Mouse (Mus musculus): ENCODE results near the gene E2f4.

E2f4 gene

DNA sequence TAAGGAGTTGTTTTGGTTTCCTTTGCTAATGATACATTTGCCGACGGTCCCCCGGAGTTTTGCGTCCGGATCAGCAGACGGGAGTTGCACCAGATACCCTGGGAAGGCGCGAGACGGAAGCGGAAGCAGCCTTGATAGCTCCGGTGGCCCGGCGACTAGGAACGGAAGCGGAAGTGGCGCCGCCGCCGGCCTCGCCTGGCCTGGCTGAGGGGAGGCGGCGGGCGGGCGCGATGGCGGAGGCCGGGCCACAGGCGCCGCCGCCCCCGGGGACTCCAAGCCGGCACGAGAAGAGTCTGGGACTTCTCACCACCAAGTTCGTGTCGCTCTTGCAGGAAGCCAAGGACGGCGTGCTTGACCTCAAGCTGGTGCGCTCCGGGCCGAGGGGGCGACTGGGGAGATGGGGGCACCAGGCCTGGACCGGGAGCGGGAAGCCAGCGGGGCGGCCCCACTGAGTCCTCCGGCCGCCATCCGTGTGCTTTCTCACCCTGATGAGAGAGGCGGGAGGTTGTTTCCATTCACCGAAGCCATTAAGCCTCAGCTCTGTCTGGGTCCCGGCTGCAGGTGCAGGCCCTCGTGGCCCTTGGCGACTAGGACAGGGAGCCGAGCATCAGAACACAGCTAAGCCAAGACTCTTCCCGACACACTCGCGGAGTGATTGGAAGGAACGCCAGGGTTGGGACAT, at the start of gene E2f4:
E2f4 (plus strand) TSS at position 153 of the 682 bp plus-strand sequence.
- peak; percentile 61 for DNase-seq (ENCODE audit: extremely low spot score, low read depth, low spot score)

DNA sequence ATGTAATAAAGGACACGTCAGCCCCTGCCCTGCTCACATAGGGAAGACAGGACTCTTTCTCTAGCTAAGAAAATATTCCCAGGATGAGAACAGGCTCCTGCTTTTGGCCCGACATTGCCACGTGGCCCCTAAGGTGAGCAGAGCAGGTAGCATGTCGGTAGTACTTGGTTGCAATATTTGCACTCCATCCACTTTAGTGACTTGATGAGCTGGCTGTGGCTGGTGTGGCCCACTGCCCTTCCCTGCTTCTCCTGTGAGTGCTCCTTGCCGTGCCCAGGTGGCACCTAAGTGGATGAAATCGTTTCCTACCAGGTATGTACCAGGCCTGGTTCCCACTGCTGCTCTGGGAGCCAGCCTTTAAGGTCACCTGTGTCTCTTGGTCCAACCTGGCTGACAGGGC, 45.5 kb upstream of the E2f4 start:
- no peak for DNase-seq (ENCODE audit: extremely low spot score, low read depth, low spot score)

DNA sequence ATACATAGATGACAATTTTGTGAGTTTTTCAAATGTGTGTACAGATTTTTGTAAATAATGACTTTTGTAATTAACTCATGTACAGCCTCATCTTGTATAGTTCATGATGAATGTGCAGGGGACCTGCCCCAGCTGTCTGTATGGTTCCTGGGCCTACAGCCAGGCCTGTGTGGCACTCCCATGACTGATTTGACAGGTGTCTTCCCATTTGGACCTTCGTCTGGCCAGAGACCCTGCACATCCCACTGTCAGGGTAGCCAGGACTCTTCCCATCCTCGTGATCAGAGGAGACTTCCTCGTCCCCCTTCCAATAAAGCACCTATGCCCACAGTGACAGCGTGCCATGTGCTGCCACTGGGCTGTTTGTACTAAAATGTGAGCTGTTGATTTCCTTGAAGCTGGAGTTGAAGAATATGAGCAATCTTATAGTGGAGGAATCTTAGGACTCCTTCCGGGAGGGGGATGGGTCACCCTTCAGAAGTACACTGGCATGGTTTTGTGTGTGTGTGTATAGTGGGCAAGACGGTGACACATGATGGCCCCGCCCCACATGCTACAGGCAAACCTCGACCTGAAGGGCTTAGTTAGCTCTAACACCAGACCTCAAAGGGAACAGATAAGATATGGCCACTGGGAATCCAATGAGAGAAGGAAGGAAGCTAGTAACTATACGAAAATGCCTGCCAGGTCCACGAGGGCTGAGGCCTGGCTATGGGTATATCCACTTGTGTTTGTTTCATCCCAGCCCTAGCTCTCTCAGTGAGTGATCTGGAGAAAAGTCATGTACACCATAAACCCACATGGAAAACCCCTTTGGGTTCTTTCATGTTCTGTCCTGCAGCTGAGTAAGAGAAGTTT, 44.6 kb upstream of the E2f4 start:
- no peak for DNase-seq (ENCODE audit: extremely low spot score, low read depth, low spot score)

DNA sequence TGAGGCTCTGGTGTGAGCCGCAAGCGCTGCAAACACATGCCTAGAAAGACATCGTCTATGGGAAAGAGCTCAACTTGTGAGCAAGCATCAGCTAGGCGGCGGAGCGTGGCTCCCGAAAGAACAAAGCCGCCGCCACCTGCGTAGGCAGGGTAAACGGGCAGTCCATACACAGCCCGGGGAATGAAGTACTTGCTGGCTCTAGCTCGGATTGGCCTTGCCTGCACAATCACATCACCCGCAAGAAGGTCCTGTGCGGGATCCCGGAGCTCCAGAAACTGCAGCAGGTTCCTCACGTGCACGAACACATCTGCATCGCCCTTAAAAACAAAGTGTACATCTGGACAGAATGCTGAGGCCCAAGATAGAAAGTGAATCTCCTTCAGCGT, 43.7 kb upstream of the E2f4 start:
- DNase-seq (ENCODE audit: extremely low spot score, low read depth, low spot score) = no peak

DNA sequence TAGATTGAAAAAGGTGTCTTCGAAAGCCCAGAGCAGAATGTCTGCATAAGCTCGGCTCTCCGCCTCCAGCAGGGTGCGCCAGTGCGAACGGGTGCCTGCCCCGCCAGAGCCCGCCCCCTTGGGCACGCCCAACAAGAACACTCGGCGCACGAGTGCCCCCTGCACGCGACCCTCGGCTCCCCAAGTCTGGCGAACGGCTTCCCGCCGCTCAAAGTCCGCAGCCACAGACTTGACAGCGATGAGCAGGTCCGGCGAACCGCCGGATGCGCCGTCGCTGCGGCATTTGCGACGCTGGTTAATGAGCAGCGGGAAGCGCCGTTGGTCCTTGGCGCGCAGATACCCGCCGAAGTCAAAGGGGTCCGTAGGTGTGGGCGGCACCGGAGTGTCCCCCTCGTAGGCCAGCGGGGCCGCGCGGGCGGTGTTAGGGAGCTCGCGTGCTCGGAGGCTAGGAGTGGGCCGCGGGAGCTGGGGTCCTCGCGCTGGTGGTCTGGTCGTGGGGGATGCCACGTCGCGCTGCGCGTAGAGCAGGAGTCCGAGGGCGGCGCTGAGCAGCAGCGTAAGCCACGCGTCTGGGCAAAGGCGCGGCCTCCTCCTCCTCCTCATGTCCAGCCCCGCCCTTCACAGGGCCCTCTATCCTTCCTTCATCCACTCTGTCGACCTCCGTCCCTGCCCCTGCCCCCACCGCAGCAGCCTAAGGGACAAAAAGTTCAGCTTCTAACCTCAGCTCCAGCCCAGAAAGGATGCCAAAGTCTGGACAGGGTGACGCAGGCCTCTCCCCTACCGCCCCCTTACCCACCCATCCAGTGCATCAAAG, 43.1 kb upstream of the E2f4 start:
- DNase-seq (ENCODE audit: extremely low spot score, low read depth, low spot score) = no peak

DNA sequence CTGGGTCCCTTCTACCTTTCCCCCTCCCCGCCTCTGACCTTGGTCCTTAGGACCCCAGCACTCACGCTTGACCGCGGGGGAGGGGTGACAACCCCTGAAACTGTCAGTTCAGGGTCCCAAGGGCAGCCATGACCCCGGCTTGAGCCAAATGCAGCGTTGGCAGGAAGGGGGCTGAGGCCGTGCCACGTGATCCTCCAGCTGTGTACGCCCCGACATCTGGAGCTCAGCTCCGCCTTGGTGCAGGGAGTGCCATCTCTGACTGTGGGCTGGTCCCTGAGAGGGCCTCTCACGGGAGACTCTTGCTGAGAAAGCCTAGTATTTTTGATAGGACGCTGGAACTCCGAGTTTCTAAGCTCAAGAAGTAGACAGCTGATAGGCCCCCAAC, 42.5 kb upstream of the E2f4 start, which contains the start of gene B3gnt9:
B3gnt9 (minus strand) TSS at position 188 of the 385 bp plus-strand sequence.
- DNase-seq (ENCODE audit: extremely low spot score, low read depth, low spot score) = no peak

DNA sequence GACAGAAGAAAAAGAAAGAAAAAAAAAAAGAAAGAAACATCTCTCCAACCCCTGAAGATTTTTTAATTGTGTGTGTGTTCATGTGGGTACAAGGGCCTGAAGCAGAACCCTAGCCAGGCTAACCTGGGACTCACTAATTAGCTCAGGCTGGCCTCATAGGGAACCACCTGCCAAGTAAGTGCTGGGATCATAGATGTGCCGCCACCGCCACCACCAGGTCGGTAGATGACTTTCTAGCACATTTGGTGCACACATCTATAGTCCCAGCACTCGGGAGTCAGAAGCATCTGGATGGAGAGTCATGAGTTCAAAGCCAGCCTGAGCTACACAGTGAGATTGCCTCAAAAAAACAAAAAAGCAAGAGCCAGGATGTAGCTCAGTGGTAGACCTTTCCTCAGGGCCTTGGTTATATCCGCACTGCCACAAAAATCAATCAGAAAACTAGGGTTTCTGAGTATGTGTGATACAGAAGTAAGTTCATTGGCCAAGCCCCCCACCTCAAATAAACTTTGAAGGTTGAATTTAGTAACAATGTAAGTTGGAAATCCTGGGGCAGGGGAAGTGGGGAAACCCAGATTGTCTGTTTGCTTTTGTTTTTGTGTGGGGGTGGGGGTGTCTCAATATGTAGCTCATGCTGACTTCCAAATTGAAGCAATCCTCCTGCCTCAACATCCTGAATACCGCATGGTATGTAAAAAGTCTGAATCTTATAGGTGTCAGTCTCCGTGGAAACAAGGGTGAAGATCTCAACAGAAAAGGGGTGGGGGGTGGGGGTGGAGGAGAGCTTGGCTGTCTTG, 39.9 kb upstream of the E2f4 start:
- DNase-seq (ENCODE audit: extremely low spot score, low read depth, low spot score) = no peak

DNA sequence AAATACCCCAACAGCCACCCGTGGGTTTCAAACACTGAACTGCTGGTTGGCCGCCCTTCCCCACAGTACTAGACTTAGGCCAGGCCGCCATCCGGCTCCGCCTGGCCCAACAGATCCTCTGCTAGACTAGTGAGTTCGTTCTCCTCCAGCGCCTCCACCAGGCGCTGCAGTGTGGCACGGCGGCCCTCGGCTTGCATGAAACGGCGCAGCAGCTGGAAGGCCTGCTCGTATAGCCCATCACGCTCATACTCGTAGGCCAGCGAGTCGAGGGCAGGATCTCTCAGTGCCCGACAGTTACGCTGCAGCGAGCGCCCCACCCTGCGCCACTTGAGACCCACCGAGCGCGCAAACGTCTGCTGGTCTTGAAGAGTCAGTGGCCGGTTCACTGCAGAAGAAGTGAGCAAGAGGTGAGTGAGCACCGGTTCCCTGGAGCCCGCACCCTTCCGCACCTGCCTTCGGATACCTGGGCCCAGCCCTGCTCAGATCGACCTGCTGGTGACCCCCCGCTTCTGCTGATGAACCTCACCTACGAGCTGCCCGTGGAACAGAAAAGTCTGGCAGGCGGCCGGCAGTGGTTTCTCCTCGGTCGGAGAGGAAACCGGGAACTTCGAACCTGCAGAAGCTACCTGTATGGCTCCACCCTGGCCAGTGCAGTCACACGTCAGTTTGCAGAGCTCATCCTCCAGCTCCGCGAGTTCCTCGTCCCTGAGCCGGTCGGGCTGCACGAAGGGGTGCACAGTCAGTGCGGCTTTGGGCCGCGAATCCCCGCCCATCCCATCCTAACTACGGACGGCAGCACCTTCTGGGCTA, 38.3 kb upstream of the E2f4 start:
- DNase-seq (ENCODE audit: extremely low spot score, low read depth, low spot score) = no peak

DNA sequence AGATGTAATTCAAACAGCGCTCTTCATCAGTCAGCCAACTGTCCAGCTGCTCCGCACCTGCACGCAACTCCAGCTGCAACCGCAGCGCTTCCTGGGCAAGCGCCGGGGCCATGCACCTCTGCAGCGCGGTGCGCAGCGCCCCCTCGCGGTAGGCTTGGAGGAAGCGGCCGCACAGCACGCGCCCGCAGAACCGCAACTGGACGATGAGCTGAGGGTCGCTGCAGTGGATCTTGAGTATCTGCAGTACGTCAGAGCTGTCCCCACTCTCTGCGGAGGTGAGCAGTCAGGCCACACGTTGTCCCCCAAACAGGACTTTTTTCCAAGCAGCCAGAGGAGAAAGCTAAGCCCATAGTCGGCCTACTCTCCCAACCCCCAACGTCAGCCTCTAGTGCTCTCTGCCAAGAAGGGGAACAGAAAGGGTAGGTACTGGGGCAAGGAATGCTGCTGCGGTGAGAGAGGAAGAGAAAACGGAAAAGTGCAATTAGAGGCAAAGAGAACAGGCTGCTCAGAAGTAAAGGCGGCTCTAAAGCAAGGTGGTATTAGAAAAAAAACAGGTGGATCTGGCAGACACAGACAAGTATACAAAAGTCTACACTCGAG, 37.6 kb upstream of the E2f4 start:
- no peak for DNase-seq (ENCODE audit: extremely low spot score, low read depth, low spot score)

DNA sequence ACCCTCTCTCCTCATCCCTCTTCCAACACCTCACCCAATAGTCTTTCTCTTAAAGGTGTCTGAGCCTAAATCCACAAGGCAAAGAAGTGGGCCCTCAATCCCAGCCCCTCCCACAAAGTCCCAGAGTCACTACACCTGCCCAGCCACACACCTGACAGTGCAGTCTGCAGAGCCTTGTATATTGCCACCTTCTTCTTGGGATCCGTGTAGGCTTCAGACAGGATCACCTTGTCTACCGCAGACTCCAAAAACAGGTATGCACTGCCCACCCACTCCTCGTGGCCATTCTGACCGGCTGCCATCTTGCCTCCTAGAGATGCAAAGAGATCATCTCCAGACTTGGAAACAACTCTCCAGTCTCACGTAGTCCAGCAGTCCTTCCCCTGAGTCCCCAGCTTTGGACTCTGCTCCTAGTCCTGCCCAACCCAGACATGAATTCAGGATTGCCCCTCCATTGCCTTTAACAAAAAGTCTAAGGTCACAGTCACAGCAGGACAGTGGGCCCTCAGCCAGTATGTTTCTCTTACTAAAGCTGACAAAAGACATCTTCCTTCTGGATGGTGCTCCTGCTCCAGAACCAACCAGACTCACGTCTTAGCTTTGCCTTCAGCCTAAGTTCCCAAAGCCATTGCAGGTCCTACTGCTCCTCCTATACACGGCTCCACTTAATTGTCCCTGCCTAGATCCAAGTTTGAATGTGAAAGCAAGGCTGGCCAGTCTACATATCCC, 36.9 kb upstream of the E2f4 start:
- no peak for DNase-seq (ENCODE audit: extremely low spot score, low read depth, low spot score)

DNA sequence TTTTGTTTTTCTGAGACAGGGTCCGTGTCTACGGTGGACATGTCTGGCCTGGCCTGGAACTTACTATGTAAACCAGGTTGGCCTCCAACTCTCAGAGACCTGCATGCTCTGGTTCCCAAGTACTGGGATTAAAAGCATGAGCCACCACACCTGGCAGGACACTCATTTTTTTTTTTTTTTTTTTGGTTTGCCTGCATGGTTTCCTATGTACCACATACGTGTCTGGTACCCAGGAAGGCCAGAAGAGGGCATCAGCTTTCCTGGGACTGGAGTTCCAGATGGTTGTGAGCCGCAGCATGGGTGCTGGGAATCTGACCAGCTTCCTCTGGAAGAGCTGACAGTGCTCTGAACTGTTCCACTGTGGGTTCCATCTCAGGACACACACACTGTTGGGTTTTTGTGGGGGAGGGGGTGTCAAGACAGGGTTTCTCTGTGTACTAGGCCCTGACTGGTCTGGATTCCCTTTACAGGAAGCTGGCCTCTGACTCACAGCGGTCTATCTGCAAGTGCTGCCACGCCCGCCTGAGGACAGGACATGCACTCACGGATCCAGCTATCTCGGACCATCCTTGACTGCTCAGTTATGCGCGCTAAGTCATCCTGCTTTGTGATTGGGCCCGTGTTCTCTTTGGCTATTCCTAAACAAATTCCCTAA, 36.0 kb upstream of the E2f4 start:
- no peak for DNase-seq (ENCODE audit: extremely low spot score, low read depth, low spot score)

DNA sequence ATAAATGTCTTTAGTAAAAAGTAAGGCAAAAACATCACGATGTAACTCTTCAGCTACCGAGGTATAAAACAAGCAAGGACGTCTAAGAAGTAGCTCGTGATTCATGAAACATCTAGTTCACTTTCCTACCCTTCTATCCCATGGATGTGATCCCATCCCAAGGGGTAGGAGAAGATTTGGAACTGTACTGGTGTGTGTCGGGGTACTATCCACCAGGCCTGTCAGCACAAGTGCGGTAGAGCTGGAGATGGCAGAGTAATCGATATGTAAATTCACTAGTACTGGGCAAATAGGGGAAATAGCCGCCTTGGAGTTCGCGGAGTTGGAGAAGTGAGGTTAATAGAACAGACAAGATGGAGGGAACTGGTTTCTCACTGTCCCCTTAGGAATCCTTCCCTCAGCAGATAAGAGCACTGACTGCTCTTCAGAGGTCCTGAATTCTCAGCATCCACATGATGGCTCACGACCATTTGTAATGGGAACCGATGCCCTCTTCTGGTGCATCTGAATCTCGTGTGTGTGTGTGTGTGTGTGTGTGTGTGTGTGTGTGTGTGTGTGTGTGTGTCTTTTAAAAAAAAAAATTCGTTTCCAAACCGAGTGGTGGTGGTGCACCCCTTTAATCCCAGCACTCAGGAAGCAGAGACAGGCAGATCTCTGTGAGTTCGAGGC, 34.1 kb upstream of the E2f4 start:
- DNase-seq (ENCODE audit: extremely low spot score, low read depth, low spot score) = no peak

DNA sequence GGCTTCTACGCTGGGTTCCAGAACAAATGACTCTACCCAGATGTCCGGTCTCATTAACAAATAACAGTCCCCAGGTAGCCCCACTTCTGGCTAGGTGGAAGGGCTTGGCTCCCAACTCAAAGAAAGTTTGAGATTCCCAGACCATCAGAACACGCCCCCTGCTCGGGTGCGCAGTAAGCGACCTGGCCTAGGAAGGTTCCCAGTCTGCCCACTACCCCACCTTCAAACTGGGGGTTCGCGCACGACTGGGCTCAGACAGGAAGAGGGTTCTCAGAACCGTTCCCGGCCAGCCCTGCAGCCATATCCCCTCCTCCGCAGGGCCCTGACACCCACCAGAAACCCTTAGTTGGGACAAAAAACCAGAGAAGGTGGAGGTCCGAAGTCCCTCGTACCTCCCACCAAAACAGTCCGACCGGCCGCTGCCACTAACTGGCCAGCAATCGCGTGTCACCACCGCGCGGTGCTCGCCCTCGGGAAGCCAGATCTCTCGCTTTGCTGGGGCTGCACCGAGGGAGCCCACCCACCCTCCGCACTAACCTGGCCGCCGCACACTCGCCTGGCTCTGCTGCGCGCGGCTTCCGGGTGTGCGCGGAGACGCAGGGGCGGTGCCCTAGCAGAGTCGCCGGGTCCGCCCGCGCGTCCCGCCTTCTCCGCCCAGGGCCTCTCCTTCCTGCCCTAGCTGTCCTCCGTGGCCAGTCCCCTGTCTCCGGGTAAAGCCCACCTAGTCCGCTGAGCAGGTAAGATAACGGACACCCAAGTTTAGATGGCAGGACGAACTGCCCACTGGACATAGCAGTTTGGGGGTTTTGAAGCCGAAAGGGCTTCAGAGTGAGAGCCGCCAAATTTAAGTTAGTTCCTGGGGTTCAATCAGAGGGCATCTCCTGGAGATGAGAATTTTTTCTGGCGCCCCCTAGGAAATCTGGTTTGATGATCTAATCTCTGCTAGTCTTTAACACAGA, 33.2 kb upstream of the E2f4 start, which contains the start of the genes Tradd and Fbxl8:
Tradd (minus strand) TSS at position 586 of the 959 bp plus-strand sequence.
Fbxl8 (plus strand) TSS at position 625 of the 959 bp plus-strand sequence.
- DNase-seq (ENCODE audit: extremely low spot score, low read depth, low spot score) = no peak

DNA sequence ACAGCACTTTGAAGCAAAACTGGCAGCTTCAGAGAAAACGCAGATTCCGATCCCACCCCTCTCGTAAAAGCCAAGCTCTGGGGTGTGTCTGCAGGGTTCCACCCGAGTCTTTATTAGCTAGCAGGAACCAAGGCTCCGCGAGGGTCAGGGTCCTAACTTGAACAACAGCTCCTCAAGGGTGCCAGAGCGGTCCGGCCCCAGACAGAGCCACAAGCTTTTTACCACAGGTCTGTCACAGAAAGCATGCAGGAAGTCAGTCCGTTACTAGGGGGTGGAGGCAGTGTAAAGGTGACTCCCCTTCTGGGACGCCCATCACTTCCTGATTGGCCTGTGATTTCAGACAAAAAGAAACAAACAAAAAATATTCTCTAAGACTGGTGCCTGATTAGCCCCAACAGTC, 32.3 kb upstream of the E2f4 start:
- no peak for DNase-seq (ENCODE audit: extremely low spot score, low read depth, low spot score)

DNA sequence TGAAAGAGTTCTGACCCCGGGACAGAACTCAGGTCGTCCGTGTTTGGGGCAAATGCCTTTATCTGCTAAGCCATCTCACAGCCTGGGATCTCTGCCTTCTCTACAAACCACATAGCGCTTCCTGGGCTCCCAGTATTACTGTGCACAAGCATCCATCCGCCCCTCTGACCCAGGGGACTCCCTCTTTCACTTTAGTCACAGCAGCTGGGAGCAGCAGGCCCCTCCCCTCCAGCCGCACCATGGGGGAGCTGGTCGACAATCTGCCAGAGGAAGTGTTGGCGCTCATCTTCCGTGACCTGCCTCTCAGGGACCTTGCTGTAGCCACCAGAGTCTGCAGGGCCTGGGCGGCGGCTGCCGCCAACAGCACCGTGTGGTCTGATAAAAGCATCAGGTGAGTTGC, 30.7 kb upstream of the E2f4 start:
- no peak for DNase-seq (ENCODE audit: extremely low spot score, low read depth, low spot score)

DNA sequence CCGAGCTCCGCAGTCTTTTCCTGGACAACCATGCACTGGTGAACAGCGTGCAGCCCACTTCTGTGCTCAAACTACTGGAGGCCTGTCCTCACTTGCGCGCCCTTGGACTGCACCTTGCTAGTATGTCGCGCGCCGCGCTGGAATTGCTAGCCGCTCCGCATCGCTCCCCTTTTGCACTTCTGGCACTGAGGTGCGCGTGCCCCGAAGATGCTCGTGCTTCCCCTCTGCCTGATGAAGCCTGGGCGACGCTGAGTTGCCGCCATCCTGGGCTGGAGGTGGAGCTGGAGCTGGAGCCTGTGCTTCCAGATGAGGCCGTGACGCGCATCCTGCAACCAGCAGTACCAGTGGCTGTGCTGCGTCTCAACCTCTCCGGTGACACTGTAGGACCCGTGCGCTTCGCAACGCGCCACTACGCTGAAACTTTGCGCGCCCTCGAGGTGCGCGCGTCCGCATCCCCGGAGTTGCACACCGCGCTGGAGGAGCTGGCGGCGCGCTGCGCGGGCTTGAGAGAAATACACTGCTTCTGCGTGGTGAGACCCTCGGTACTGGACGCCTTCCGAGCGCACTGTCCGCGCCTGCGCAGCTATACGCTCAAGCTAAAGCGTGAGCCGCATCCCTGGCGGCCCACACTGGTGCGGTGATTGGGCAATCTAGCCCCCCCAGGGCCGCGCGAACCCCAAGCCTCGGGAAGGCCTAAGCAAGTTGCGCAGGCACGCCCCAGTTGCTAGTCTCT, 29.0 kb upstream of the E2f4 start:
- DNase-seq (ENCODE audit: extremely low spot score, low read depth, low spot score) = no peak
